Mouse (Mus musculus) cerebellum, adult 11-12 months (tissue): ENCODE results near the gene Rnf135.
A peak's percentile ranks its signal among the peaks of the same experiment; 100 is the strongest.
"Not testable (repeated sequence)": the region's sequence is repeated elsewhere in the genome, so short reads cannot be mapped to it uniquely, and the experiment has no call there.

Experiments
- DNase-seq: peaks from one replicate; pipeline ENCODE4 v3.0.0; 2022

The Rnf135 gene

GRCm38 (mm10) chr11:80204037-80204436, 20.4 kb downstream of the Rnf135 start:
- DNase-seq = peak; percentile 48

DNA sequence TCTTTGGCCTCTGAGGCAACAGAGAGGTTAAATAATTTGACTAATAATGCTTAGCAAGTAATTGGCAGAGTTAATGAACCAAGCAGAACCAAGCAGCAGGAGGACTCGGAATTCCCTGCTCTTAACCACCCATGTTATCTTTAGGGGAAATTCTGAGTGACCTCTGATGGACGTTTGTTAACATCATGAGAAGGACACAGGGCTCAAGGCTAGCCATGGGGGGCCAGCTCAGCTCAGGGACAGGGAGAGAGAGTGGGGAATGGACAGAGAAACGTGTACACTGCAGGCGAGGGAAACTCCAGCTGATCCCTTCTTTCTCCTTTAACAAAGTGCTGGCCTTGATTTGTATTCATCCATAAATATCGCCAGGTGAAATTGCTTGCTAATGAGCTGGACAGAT, 21.3 kb downstream of the Rnf135 start:
- no peak for DNase-seq

DNA sequence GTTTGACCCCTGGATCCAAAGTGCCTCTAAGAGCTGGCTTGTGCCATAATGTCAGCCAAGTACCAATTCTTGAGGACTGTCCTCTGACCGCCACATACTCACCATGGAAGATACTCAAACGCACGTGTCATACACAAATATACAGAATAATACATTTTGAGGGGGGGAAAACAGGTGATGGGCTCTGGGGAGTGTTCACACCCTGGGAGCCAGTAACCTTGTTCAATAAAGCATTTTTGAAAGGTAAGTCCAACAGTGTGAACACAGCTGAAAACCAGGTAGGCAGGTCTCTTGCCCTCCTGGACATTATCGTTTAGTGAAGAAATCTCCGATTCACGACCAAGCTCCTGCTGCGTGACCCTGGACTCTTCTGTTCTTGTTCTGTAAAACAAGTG, 24.8 kb downstream of the Rnf135 start:
- DNase-seq = peak; percentile 35

- DNase-seq = peak; percentile 95
These were observed 25.5 kb downstream of the Rnf135 start, which contains the start of gene Rhot1 for GRCm38 (mm10) chr11:80208860-80209800. Rhot1 (plus strand) TSS chr11:80209019.

GRCm38 (mm10) chr11:80210321-80210720, 26.7 kb downstream of the Rnf135 start:
- DNase-seq = no peak

GRCm38 (mm10) chr11:80212282-80212681, 28.6 kb downstream of the Rnf135 start:
- DNase-seq = no peak

- DNase-seq = no peak
These were observed 31.6 kb downstream of the Rnf135 start for GRCm38 (mm10) chr11:80215291-80215690.

- no peak for DNase-seq
These were observed 35.1 kb downstream of the Rnf135 start for GRCm38 (mm10) chr11:80218657-80219293.

GRCm38 (mm10) chr11:80230066-80230465, 46.4 kb downstream of the Rnf135 start:
- DNase-seq = not testable (repeated sequence)

GRCm38 (mm10) chr11:80237278-80237677, 53.6 kb downstream of the Rnf135 start:
- no peak for DNase-seq

GRCm38 (mm10) chr11:80238306-80238705, 54.7 kb downstream of the Rnf135 start:
- DNase-seq = peak; percentile 22

GRCm38 (mm10) chr11:80247026-80247425, 63.4 kb downstream of the Rnf135 start:
- no peak for DNase-seq

- DNase-seq = no peak
These were observed 64.9 kb downstream of the Rnf135 start for GRCm38 (mm10) chr11:80248531-80248930.
